Mouse (Mus musculus): ENCODE measurements around the gene Myt1l.
A peak's percentile ranks its signal among the peaks of the same experiment; 100 is the strongest.

Myt1l gene

DNA sequence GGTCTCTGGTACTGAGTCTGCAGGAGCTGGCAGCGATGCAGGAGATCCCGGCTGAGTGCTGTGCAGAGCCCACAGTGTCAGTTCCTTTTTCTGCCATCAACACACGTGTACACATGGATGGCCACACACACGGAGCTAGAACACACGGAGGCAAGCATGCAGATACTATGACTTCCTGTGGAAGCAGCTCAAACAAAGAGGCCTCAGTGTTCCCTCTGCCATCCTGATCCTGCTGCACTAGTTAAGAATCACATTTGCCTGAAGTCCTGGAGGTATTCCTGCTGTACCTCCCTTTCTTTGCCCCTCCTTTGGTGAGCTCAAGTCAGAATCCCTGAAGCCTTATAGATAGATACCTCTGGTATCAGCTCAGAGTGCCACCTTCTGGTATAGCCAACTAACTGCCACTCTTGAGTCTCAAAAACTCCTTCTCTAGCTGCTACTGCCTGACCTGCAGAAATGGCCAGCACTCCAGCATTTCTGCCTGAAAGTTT is 309.2 kb downstream of the Myt1l start:
- peaks cover 4% of the 10 kb centered on the region; the same call in 1 of the 2 replicates for H3K4me1 ChIP-seq (replicated peaks; ENCODE audit: low read depth, low read length)
- TF ChIP-seq NANOG (IDR thresholded peaks at IDR 0.05; ENCODE audit: borderline replicate concordance, low read length) (no peak), POU5F1 (IDR thresholded peaks at IDR 0.05; ENCODE audit: borderline replicate concordance, low read length) (no peak), CTCF (conservative IDR thresholded peaks at IDR 0.05; ENCODE audit: low read length) (peak; percentile 27)
- H3K27me3 ChIP-seq (ENCODE audit: insufficient read depth, low read length): peaks cover 3% of the 10 kb centered on the region; the same call in 1 of the 2 replicates
- no peaks in the 10 kb centered on the region for H3K36me3 ChIP-seq (ENCODE audit: insufficient read depth, low read length)
- H3K4me3 ChIP-seq (replicated peaks; ENCODE audit: low read length): no peak overlapping the region
- H3K9me3 ChIP-seq (ENCODE audit: low read length): no peaks in the 10 kb centered on the region

DNA sequence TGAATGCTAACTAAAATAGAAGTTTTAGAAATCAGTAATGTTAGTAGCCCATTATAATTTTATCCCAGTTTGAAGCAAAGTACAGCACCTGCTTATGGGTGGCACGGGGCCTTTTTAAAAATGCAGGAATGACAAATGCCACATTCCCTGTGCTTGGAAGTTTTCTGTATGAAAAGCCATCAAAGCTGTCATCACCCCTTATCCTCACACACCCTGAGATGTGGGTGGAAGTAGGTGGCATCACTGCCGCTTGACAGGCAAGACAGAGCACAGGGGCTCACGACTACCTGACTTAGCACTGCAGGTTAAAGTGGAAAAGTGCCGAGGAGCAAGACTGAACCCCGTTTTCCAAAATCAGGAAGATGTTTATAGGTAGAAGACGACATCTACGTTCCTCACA is 310.2 kb downstream of the Myt1l start:
- Histone ChIP-seq H3K9me3 (ENCODE audit: low read length) (no peaks in the 10 kb centered on the region), H3K4me3 (replicated peaks; ENCODE audit: low read length) (no peak overlapping the region), H3K27me3 (ENCODE audit: insufficient read depth, low read length) (peaks cover 6% of the 10 kb centered on the region; the same call in 1 of the 2 replicates), H3K36me3 (ENCODE audit: insufficient read depth, low read length) (no peaks in the 10 kb centered on the region), H3K4me1 (replicated peaks; ENCODE audit: low read depth, low read length) (peaks cover 4% of the 10 kb centered on the region; the same call in 1 of the 2 replicates)
- TF ChIP-seq POU5F1 (IDR thresholded peaks at IDR 0.05; ENCODE audit: borderline replicate concordance, low read length) (no peak), CTCF (conservative IDR thresholded peaks at IDR 0.05; ENCODE audit: low read length) (no peak), NANOG (IDR thresholded peaks at IDR 0.05; ENCODE audit: borderline replicate concordance, low read length) (no peak)

DNA sequence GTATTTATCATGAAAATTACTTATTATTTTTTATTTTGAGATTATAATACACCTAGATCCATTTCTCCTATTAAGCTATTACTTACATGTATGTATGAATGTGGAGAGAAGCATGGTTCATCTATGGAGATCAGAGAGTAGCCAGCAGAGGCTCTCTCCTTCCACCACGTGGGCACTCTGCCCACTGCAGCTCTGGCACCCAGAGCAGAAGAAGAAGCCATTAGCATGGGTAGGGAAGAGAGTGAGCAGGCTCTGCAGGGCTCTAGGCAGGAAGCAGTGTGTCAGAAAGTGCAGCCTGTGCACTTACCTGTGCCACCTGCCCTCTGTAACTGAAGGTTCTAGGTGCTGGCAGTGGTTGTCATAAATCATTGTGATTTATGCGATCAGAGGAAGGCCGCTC is 321.8 kb downstream of the Myt1l start:
- Histone ChIP-seq H3K9me3 (ENCODE audit: low read length) (no peaks in the 10 kb centered on the region), H3K4me1 (replicated peaks; ENCODE audit: low read depth, low read length) (no peaks in the 10 kb centered on the region), H3K27me3 (ENCODE audit: insufficient read depth, low read length) (no peaks in the 10 kb centered on the region), H3K4me3 (replicated peaks; ENCODE audit: low read length) (no peak overlapping the region), H3K36me3 (ENCODE audit: insufficient read depth, low read length) (no peaks in the 10 kb centered on the region)
- TF ChIP-seq CTCF (conservative IDR thresholded peaks at IDR 0.05; ENCODE audit: low read length) (no peak), POU5F1 (IDR thresholded peaks at IDR 0.05; ENCODE audit: borderline replicate concordance, low read length) (no peak)

DNA sequence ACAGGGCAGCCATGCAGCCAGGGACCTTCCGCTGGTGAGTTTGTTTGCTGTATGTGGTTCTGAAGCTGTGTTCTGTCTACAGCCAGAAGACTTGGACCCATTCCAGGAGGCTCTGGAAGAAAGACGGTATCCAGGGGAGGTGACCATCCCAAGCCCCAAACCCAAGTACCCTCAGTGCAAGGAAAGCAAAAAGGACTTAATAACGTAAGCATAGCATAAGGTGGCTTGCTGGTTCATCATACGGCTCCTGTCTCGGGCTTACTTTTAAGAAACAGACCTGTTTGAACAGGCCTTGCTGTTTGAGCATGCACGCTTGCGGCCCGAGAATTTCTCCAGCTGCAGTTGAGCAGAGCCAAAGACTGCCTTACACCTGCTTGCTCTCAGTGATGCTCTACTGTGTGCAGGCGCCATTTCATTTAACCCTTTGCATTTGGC is 326.0 kb downstream of the Myt1l start:
- H3K4me1 ChIP-seq (replicated peaks; ENCODE audit: low read depth, low read length): no peaks in the 10 kb centered on the region
- no peak overlapping the region for H3K4me3 ChIP-seq (replicated peaks; ENCODE audit: low read length)
- no peaks in the 10 kb centered on the region for H3K27me3 ChIP-seq (ENCODE audit: insufficient read depth, low read length)
- TF ChIP-seq POU5F1 (IDR thresholded peaks at IDR 0.05; ENCODE audit: borderline replicate concordance, low read length) (no peak), NANOG (IDR thresholded peaks at IDR 0.05; ENCODE audit: borderline replicate concordance, low read length) (no peak), CTCF (conservative IDR thresholded peaks at IDR 0.05; ENCODE audit: low read length) (no peak)
- H3K9me3 ChIP-seq (ENCODE audit: low read length): no peaks in the 10 kb centered on the region
- H3K36me3 ChIP-seq (ENCODE audit: insufficient read depth, low read length): no peaks in the 10 kb centered on the region

DNA sequence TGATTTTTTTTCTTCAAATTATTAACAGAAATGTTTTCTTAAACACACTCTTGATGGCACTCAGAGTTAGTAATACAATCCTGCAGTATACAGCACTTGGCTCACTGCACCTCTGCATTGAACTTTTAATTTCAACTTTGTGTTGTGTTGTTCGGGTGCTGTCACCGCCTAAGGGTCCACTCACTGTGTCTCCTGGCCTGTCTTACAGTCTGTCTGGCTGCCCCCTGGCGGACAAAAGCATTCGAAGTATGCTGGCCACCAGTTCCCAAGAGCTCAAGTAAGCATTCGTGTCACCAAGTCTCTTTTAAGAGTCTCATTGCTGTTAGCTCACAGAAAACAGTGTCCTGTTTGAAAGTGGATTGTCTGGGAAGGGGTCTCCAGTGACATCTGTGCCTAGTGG is 326.8 kb downstream of the Myt1l start:
- TF ChIP-seq POU5F1 (IDR thresholded peaks at IDR 0.05; ENCODE audit: borderline replicate concordance, low read length) (no peak), NANOG (IDR thresholded peaks at IDR 0.05; ENCODE audit: borderline replicate concordance, low read length) (no peak), CTCF (conservative IDR thresholded peaks at IDR 0.05; ENCODE audit: low read length) (peak; percentile 28; the same call in 1 of the 2 replicates)
- Histone ChIP-seq H3K36me3 (ENCODE audit: insufficient read depth, low read length) (no peaks in the 10 kb centered on the region), H3K9me3 (ENCODE audit: low read length) (no peaks in the 10 kb centered on the region), H3K27me3 (ENCODE audit: insufficient read depth, low read length) (no peaks in the 10 kb centered on the region), H3K4me1 (replicated peaks; ENCODE audit: low read depth, low read length) (no peaks in the 10 kb centered on the region), H3K4me3 (replicated peaks; ENCODE audit: low read length) (no peak overlapping the region)

DNA sequence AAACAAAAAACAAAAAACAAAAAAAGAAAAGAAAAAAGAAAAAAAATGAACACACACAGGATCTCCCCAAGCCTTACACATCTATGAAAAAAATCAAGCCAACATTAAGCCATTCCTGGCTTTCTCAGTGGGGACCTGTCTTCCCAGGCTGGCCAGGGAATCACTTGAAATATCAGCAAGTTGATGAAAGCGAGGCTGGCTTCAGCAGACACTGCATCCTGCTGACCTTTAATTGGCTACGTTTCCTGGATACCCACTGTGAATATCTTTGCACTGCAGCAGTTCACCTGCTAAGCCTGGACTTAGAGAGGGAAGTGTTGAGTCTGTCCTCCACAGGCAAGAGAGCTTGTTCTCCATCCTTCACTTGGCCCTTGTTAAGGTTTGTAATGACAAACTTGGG is 332.8 kb downstream of the Myt1l start:
- Histone ChIP-seq H3K4me3 (replicated peaks; ENCODE audit: low read length) (no peak overlapping the region), H3K27me3 (ENCODE audit: insufficient read depth, low read length) (no peaks in the 10 kb centered on the region), H3K36me3 (ENCODE audit: insufficient read depth, low read length) (no peaks in the 10 kb centered on the region), H3K9me3 (ENCODE audit: low read length) (no peaks in the 10 kb centered on the region), H3K4me1 (replicated peaks; ENCODE audit: low read depth, low read length) (no peaks in the 10 kb centered on the region)
- no peak for TF ChIP-seq CTCF (conservative IDR thresholded peaks at IDR 0.05; ENCODE audit: low read length)
- TF ChIP-seq NANOG (IDR thresholded peaks at IDR 0.05; ENCODE audit: borderline replicate concordance, low read length): no peak
- no peak for TF ChIP-seq POU5F1 (IDR thresholded peaks at IDR 0.05; ENCODE audit: borderline replicate concordance, low read length)

DNA sequence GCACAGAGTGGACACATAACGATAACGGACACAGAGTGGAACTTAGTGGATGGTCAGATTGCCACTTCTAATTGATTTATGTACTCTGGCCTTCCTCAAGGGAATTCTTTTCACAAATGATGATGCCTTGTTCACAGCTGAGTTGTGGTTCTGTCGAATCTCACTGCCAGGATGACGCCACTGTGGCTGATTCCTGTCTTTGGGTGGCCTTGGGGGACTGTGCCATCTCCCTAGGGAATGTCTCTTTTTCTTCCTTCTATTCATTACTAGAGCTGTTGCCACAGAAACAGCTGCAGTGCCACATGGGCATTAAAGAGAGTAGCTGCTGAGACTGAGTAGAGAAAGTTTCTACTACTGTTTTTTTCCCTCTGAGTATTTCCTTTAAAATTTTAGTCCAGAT is 340.1 kb downstream of the Myt1l start:
- H3K36me3 ChIP-seq (ENCODE audit: insufficient read depth, low read length): no peaks in the 10 kb centered on the region
- H3K9me3 ChIP-seq (ENCODE audit: low read length): no peaks in the 10 kb centered on the region
- no peak for TF ChIP-seq POU5F1 (IDR thresholded peaks at IDR 0.05; ENCODE audit: borderline replicate concordance, low read length)
- no peak for TF ChIP-seq NANOG (IDR thresholded peaks at IDR 0.05; ENCODE audit: borderline replicate concordance, low read length)
- TF ChIP-seq CTCF (conservative IDR thresholded peaks at IDR 0.05; ENCODE audit: low read length): no peak
- no peaks in the 10 kb centered on the region for H3K4me1 ChIP-seq (replicated peaks; ENCODE audit: low read depth, low read length)
- no peaks in the 10 kb centered on the region for H3K27me3 ChIP-seq (ENCODE audit: insufficient read depth, low read length)
- H3K4me3 ChIP-seq (replicated peaks; ENCODE audit: low read length): no peak overlapping the region

DNA sequence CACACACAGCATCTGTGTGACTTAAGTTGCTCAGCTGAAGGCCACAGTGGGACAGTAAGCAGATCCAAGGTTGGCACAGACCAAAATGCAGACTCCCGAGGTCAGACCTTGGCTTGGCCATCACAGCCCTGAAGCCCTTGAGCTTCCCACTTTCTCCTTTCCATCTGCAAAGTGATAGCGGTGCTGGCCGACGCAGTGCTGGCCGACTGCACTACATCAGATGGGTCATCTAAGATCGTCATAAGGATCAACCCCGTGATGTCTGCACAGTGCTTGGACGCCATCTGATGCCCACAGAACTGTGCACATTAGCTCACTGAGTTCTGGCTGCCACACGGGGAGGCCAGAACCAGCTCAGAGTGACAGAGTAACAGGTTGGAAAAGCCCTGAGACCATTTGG is 340.6 kb downstream of the Myt1l start:
- no peak for TF ChIP-seq CTCF (conservative IDR thresholded peaks at IDR 0.05; ENCODE audit: low read length)
- no peak for TF ChIP-seq POU5F1 (IDR thresholded peaks at IDR 0.05; ENCODE audit: borderline replicate concordance, low read length)
- TF ChIP-seq NANOG (IDR thresholded peaks at IDR 0.05; ENCODE audit: borderline replicate concordance, low read length): no peak
- Histone ChIP-seq H3K9me3 (ENCODE audit: low read length) (no peaks in the 10 kb centered on the region), H3K27me3 (ENCODE audit: insufficient read depth, low read length) (no peaks in the 10 kb centered on the region), H3K4me3 (replicated peaks; ENCODE audit: low read length) (no peak overlapping the region), H3K36me3 (ENCODE audit: insufficient read depth, low read length) (no peaks in the 10 kb centered on the region), H3K4me1 (replicated peaks; ENCODE audit: low read depth, low read length) (no peaks in the 10 kb centered on the region)

DNA sequence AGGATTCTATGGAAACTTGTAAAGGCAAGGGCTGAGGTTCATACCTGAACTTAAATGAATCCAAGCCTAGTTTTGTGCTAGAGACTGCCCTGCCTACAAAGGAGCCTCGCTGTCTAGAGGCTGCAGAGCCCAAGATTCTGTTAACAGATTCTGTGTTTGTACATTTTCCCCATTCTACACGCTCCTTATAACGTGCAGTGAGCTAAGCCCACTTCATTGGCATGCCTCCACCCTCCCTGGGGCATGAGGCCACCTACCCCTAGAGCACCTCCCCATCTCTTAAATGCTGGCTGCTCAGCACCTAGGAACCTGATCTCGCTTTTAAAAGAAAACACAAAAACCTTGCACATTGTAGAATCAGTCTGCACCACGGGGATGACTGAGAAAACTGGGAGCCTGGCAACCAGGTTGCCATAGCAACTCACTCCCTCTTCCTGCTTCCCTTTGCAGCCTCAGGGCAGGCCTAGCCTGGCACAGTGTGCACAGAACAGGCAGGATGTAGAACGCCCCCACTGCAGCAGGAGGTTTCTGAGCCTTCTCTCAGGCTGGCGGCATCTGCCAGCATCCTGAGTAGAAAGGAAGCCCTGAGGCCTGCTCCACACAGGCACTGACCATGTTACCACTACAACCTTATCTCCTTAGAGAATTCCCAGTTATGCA is 344.1 kb downstream of the Myt1l start:
- H3K4me3 ChIP-seq (replicated peaks; ENCODE audit: low read length): no peak overlapping the region
- no peaks in the 10 kb centered on the region for H3K9me3 ChIP-seq (ENCODE audit: low read length)
- H3K36me3 ChIP-seq (ENCODE audit: insufficient read depth, low read length): no peaks in the 10 kb centered on the region
- TF ChIP-seq CTCF (conservative IDR thresholded peaks at IDR 0.05; ENCODE audit: low read length): no peak
- no peak for TF ChIP-seq NANOG (IDR thresholded peaks at IDR 0.05; ENCODE audit: borderline replicate concordance, low read length)
- no peak for TF ChIP-seq POU5F1 (IDR thresholded peaks at IDR 0.05; ENCODE audit: borderline replicate concordance, low read length)
- H3K27me3 ChIP-seq (ENCODE audit: insufficient read depth, low read length): no peaks in the 10 kb centered on the region
- H3K4me1 ChIP-seq (replicated peaks; ENCODE audit: low read depth, low read length): no peaks in the 10 kb centered on the region

Measured in E14TG2a.4 (cell line).